Mouse (Mus musculus): ENCODE measurements around the gene Med13l.

GRCm38 (mm10) chr5:118514842-118515241, 45.6 kb upstream of the Med13l start:
- TF ChIP-seq CTCF (IDR thresholded peaks at IDR 0.05; ENCODE audit: extremely low read depth, insufficient read depth, insufficient read length, insufficient replicate concordance) (no peak), POLR2A (IDR thresholded peaks at IDR 0.05; ENCODE audit: low read depth, low read length) (no peak)

Data from spleen, adult 2 months (tissue).